8 mouse cellular contexts compared by ENCODE assay signal in the genomic region with DNA sequence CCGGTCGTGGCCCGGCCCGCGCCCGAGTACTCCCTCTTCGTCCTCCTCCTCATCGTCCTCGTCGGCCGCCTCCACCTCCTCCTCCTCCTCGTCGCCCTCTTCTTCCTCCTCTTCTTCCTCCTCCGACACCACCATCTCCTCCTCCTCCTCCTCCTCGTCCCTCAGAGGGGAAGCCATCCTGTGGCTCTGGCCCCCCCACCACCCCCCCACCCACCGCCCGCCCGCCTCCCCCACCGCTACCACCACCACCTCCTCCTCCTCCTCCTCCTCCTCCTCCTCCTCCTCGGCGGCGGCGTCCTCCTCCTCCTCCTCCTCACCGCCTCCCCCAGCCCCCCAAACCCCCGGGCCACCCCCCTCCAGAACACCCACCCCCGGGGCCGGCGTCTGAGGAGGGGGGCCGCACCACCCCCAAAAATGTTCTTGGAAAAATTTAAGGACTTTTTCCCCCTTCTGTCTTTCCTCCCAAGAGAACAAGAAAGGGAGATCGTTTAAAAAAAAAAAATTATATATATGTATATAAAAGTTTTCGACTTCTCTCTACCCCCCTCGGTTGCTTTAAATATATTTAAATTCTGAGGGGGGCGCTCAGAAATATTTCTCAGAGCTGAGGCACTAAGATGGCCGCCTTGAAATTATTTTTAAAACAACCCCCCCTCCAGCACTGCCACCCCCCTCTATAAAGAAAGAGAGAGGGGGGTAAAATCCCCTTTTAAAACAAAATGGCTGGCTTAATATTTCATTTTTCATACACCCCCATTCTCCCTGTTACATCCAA. TPM values are rescaled to one million over a fixed set of nuclear protein-coding genes. Genes with fewer than 3 reads are reported as not detected.
DNase-seq lines count a peak whose midpoint lies in the region; ATAC-seq lines count a peak whose summit lies in the region.

Gene Chd3 (minus strand): TSS at position 192 of the 775 bp plus-strand sequence.

- H3K27me3 ChIP-seq in embryonic facial prominence, embryonic 10.5 days (replicated peaks; ENCODE audit: low read depth, poor library complexity, severe bottlenecking) = no peaks in the 10 kb centered on the region
- no peaks in the 10 kb centered on the region for H3K27me3 ChIP-seq in limb, embryonic 13.5 days
- H3K27me3 ChIP-seq in neural tube, embryonic 11.5 days (ENCODE audit: control insufficient read depth, insufficient read depth, low read length) = no peaks in the 10 kb centered on the region

- peak within 1 kb of the TSS; percentile 97 for H3K4me3 ChIP-seq in embryonic facial prominence, embryonic 10.5 days
- H3K4me3 ChIP-seq in limb, embryonic 13.5 days = peak within 1 kb of the TSS; percentile 87
- H3K4me3 ChIP-seq in neural tube, embryonic 11.5 days (ENCODE audit: low read depth, low read length) = peak within 1 kb of the TSS; percentile 96

- ATAC-seq in cerebellum, adult (ENCODE audit: insufficient number of reproducible peaks, low FRiP score, low TSS enrichment) = no peak
- no peak for ATAC-seq in limb, embryonic 13.5 days (ENCODE audit: low FRiP score, low read depth)
- no peak for ATAC-seq in neural tube, embryonic 11.5 days (ENCODE audit: insufficient read depth, low FRiP score, low TSS enrichment)

- H3K9ac ChIP-seq in limb, embryonic 13.5 days = peak within 1 kb of the TSS; percentile 100
- peak within 1 kb of the TSS; percentile 99 for H3K9ac ChIP-seq in neural tube, embryonic 11.5 days (ENCODE audit: low read length)

- peaks cover 26% of the 10 kb centered on the region for H3K36me3 ChIP-seq in embryonic facial prominence, embryonic 10.5 days (replicated peaks)
- peaks cover 19% of the 10 kb centered on the region for H3K36me3 ChIP-seq in limb, embryonic 13.5 days
- no peaks in the 10 kb centered on the region for H3K36me3 ChIP-seq in neural tube, embryonic 11.5 days (ENCODE audit: control insufficient read depth, insufficient read depth, low read length)

- peaks cover 73% of the 10 kb centered on the region for H3K4me1 ChIP-seq in embryonic facial prominence, embryonic 10.5 days
- H3K4me1 ChIP-seq in limb, embryonic 13.5 days = peaks cover 48% of the 10 kb centered on the region
- peaks cover 47% of the 10 kb centered on the region for H3K4me1 ChIP-seq in neural tube, embryonic 11.5 days (ENCODE audit: control insufficient read depth, insufficient read depth, low read length)

- peak within 1 kb of the TSS; percentile 100 for H3K27ac ChIP-seq in embryonic facial prominence, embryonic 10.5 days (replicated peaks)
- peak within 1 kb of the TSS; percentile 100 for H3K27ac ChIP-seq in limb, embryonic 13.5 days
- H3K27ac ChIP-seq in neural tube, embryonic 11.5 days (ENCODE audit: low read depth, low read length) = peak within 1 kb of the TSS; percentile 100

- no peaks in the 10 kb centered on the region for H3K9me3 ChIP-seq in embryonic facial prominence, embryonic 10.5 days
- H3K9me3 ChIP-seq in limb, embryonic 13.5 days = no peaks in the 10 kb centered on the region
- no peaks in the 10 kb centered on the region for H3K9me3 ChIP-seq in neural tube, embryonic 11.5 days (ENCODE audit: control insufficient read depth, low read length)

- intact Hi-C loops in heart, postnatal 25 days (cut with DNase I) = no loop called here

- peak within 1 kb of the TSS; percentile 98 for H3K4me2 ChIP-seq in limb, embryonic 13.5 days (replicated peaks)
- peak within 1 kb of the TSS; percentile 84 for H3K4me2 ChIP-seq in neural tube, embryonic 11.5 days (ENCODE audit: low read depth)

- DNase-seq in cerebellum, postnatal 10 days = peak; percentile 26 to 51
- DNase-seq in A20 (ENCODE audit: low read depth, low spot score) = peak; percentile 51
- peak; percentile 61 for DNase-seq in embryonic facial prominence, embryonic 10.5 days (ENCODE audit: low spot score)
- DNase-seq in heart, postnatal 25 days (ENCODE audit: low spot score) = no peak
- DNase-seq in neural tube, embryonic 11.5 days (ENCODE audit: low spot score) = peak; percentile 10
- DNase-seq in spleen, postnatal 14 days (ENCODE audit: low spot score in 2 of 2) = no peak

- 4% methylated on average over 19 of the region's 34 CpGs for WGBS in embryonic facial prominence, embryonic 10.5 days
- 2% methylated on average over 21 of the region's 34 CpGs for WGBS in limb, embryonic 13.5 days
- WGBS in neural tube, embryonic 11.5 days = 3% methylated on average over 18 of the region's 34 CpGs

RNA-seq across cellular contexts. Expression of gene Chd3, which starts in this region (rescaled TPM):
- 46.2 and 55.9 TPM in 2 replicates for polyA plus RNA-seq in embryonic facial prominence, embryonic 10.5 days (2016; fragmentation: Nextera tagmentation; extraction: Ambion mirVana)
- total RNA-seq in heart, postnatal 25 days (2021) = 10 to 100 TPM; 26.4 to 27.9 TPM
- polyA plus RNA-seq in limb, embryonic 13.5 days (2015; fragmentation: Nextera tagmentation; extraction: Ambion mirVana) = 117 and 119 TPM in 2 replicates
- 57.3 and 60.1 TPM in 2 replicates for polyA plus RNA-seq in neural tube, embryonic 11.5 days (2014; fragmentation: Nextera tagmentation; extraction: Ambion mirVana)

Comparison
In these comparisons a context has a peak if more than half of its experiments do, and no peak if none do; other contexts are left out.
1. DNase-seq: peak in cerebellum, postnatal 10 days (2 of 2), A20 (single experiment), embryonic facial prominence, embryonic 10.5 days (single experiment) and neural tube, embryonic 11.5 days (single experiment); none in heart, postnatal 25 days (single experiment) and spleen, postnatal 14 days (0 of 2).
2. Peak in every context shown above with its lines, with median percentiles within 50 percentile points of each other: H3K27ac ChIP-seq and H3K4me3 ChIP-seq.